Mouse (Mus musculus) right cerebral cortex, postnatal 4 days (tissue): ENCODE measurements around the gene H1foo.

Experiments
- DNase-seq: peaks from one replicate; pipeline ENCODE4 v3.0.0-alpha.2; 2022

The H1foo gene

GRCm38 (mm10) chr6:115987096-115987747, 42.5 kb downstream of the H1foo start:
- DNase-seq, result no peak

GRCm38 (mm10) chr6:115989032-115989431, 44.3 kb downstream of the H1foo start:
- no peak for DNase-seq

- DNase-seq, result no peak
Measured at GRCm38 (mm10) chr6:115989607-115990006, 44.9 kb downstream of the H1foo start.

- DNase-seq, result no peak
Measured at GRCm38 (mm10) chr6:115990056-115990455, 45.3 kb downstream of the H1foo start.

- DNase-seq, result no peak
Measured at GRCm38 (mm10) chr6:115990479-115990878, 45.7 kb downstream of the H1foo start.

- DNase-seq, result no peak
Measured at GRCm38 (mm10) chr6:115991108-115991880, 46.6 kb downstream of the H1foo start.

GRCm38 (mm10) chr6:115991881-115992620, 47.3 kb downstream of the H1foo start:
- DNase-seq, result no peak

GRCm38 (mm10) chr6:115992981-115993380, 48.2 kb downstream of the H1foo start:
- DNase-seq, result no peak

- peak; percentile 50 for DNase-seq
Measured at GRCm38 (mm10) chr6:115993463-115994145, 48.9 kb downstream of the H1foo start.

- DNase-seq, result peak; percentile 64
Measured at GRCm38 (mm10) chr6:115994146-115994876, 49.6 kb downstream of the H1foo start.

GRCm38 (mm10) chr6:115994877-115995520, 50.3 kb downstream of the H1foo start, which contains the start of gene Plxnd1:
Gene Plxnd1 (minus strand): TSS chr6:115995005.
- peak; percentile 72 for DNase-seq

GRCm38 (mm10) chr6:115995531-115995941, 50.8 kb downstream of the H1foo start:
- DNase-seq, result no peak

GRCm38 (mm10) chr6:115996171-115996851, 51.6 kb downstream of the H1foo start:
- no peak for DNase-seq

- no peak for DNase-seq
Measured at GRCm38 (mm10) chr6:115997726-115998311, 53.1 kb downstream of the H1foo start.

GRCm38 (mm10) chr6:115998758-115999157, 54.0 kb downstream of the H1foo start:
- DNase-seq, result no peak

- no peak for DNase-seq
Measured at GRCm38 (mm10) chr6:115999227-115999626, 54.5 kb downstream of the H1foo start.
